Comparison of ENCODE assay signal across 8 mouse cellular contexts in the genomic region with DNA sequence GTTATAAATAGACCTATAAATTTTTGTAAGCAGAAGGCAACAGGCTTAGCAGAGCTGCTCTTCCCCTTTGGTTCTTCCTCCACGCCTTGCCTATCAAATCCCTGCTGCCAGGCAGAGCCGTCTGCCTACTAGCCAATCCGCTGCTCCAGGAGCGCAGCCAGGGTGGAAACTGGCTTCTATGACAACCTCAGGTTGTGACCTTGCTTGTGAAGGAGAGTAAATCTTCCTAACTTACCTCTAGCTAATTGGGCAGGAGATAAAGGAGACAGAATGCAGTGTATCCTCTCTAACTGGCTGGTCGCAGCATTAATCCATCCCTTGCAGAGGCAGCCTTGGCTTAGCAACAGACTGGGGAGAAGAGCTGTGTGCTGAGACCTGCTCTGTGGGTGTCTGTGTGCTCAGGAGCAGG. TPM values are rescaled to one million over a fixed set of nuclear protein-coding genes. Genes with fewer than 3 reads are reported as not detected.
DNase-seq lines count a peak whose midpoint lies in the region; ATAC-seq and TF ChIP-seq lines count a peak whose summit lies in the region.

No protein-coding gene starts in this region.

- H3K36me3 ChIP-seq in forebrain, embryonic 14.5 days (ENCODE audit: control insufficient read depth, insufficient read depth, low read length): no peaks in the 10 kb centered on the region
- no peaks in the 10 kb centered on the region for H3K36me3 ChIP-seq in forebrain, embryonic 12.5 days (replicated peaks)
- H3K36me3 ChIP-seq in kidney, embryonic 15.5 days: no peaks in the 10 kb centered on the region
- H3K36me3 ChIP-seq in liver, postnatal 0 days (replicated peaks; ENCODE audit: insufficient read depth, low read length): no peaks in the 10 kb centered on the region

- no peak overlapping the region for H3K9ac ChIP-seq in forebrain, embryonic 14.5 days (ENCODE audit: low read length)
- no peak overlapping the region for H3K9ac ChIP-seq in forebrain, embryonic 12.5 days
- H3K9ac ChIP-seq in kidney, embryonic 15.5 days: no peak overlapping the region
- no peak overlapping the region for H3K9ac ChIP-seq in liver, postnatal 0 days (replicated peaks)

- H3K9me3 ChIP-seq in forebrain, embryonic 14.5 days (replicated peaks; ENCODE audit: control insufficient read depth, low read length): no peaks in the 10 kb centered on the region
- H3K9me3 ChIP-seq in forebrain, embryonic 12.5 days: no peaks in the 10 kb centered on the region
- no peaks in the 10 kb centered on the region for H3K9me3 ChIP-seq in kidney, embryonic 15.5 days (replicated peaks)
- no peaks in the 10 kb centered on the region for H3K9me3 ChIP-seq in liver, postnatal 0 days (ENCODE audit: low read length)

- no peak for TF ChIP-seq CTCF in liver, postnatal 0 days (IDR thresholded peaks at IDR 0.05; ENCODE audit: low read depth)

- no peaks in the 10 kb centered on the region for H3K27me3 ChIP-seq in forebrain, embryonic 14.5 days (replicated peaks; ENCODE audit: control insufficient read depth, insufficient read depth, low read length)
- no peaks in the 10 kb centered on the region for H3K27me3 ChIP-seq in forebrain, embryonic 12.5 days
- H3K27me3 ChIP-seq in kidney, embryonic 15.5 days: no peaks in the 10 kb centered on the region
- no peaks in the 10 kb centered on the region for H3K27me3 ChIP-seq in liver, postnatal 0 days (ENCODE audit: insufficient read depth, low read length)

- TF ChIP-seq EP300 in liver, postnatal 0 days (IDR thresholded peaks at IDR 0.05; ENCODE audit: low read depth): no peak

- 45% methylated on average over 5 of the region's 5 CpGs for WGBS in forebrain, embryonic 14.5 days
- 39% methylated on average over 5 of the region's 5 CpGs for WGBS in forebrain, embryonic 12.5 days
- whole genome bisulfite sequencing in kidney, embryonic 15.5 days: 6% methylated on average over 5 of the region's 5 CpGs
- WGBS in liver, postnatal 0 days (ENCODE audit: insufficient replicate concordance): 27% methylated on average over 5 of the region's 5 CpGs

- H3K27ac ChIP-seq in forebrain, embryonic 14.5 days (ENCODE audit: low read depth, low read length): no peak overlapping the region
- no peak overlapping the region for H3K27ac ChIP-seq in forebrain, embryonic 12.5 days
- H3K27ac ChIP-seq in kidney, embryonic 15.5 days: peak overlapping the region; percentile 85
- H3K27ac ChIP-seq in liver, postnatal 0 days (ENCODE audit: low read depth): no peak overlapping the region

- no peak overlapping the region for H3K4me2 ChIP-seq in forebrain, embryonic 14.5 days (ENCODE audit: low read length)
- H3K4me2 ChIP-seq in forebrain, embryonic 12.5 days: no peak overlapping the region
- H3K4me2 ChIP-seq in kidney, embryonic 15.5 days: 0 out of 2 replicates have a peak overlapping the region, but pooled peaks have one; percentile 1
- H3K4me2 ChIP-seq in liver, postnatal 0 days (ENCODE audit: low read depth, low read length): 0 out of 2 replicates have a peak overlapping the region, but pooled peaks have one; percentile 6

- intact Hi-C loops in gastrocnemius, postnatal 14 days (cut with DNase I; ENCODE audit: low total_unique reads): no loop called here

- H3K4me3 ChIP-seq in forebrain, embryonic 14.5 days (ENCODE audit: low read depth, low read length): no peak overlapping the region
- H3K4me3 ChIP-seq in forebrain, embryonic 12.5 days (replicated peaks): no peak overlapping the region
- H3K4me3 ChIP-seq in kidney, embryonic 15.5 days (replicated peaks): no peak overlapping the region
- H3K4me3 ChIP-seq in liver, postnatal 0 days (ENCODE audit: low read depth, low read length): no peak overlapping the region

- peak; percentile 30 for DNase-seq in forebrain, embryonic 14.5 days (ENCODE audit: low spot score)
- peak; percentile 90 to 94 for DNase-seq in adrenal gland, adult (ENCODE audit: inconsistent age in 2 of 2, low spot score in 1 of 2)
- DNase-seq in gastrocnemius, postnatal 14 days: peak; percentile 54
- DNase-seq in liver, postnatal 0 days: no peak
- peak; percentile 54 for DNase-seq in right cerebral cortex, postnatal 14 days

- no peaks in the 10 kb centered on the region for H3K4me1 ChIP-seq in forebrain, embryonic 14.5 days (ENCODE audit: control insufficient read depth, insufficient read depth, low read length)
- peaks cover 4% of the 10 kb centered on the region; the same call in 1 of the 2 replicates for H3K4me1 ChIP-seq in forebrain, embryonic 12.5 days
- peaks cover 35% of the 10 kb centered on the region for H3K4me1 ChIP-seq in kidney, embryonic 15.5 days
- H3K4me1 ChIP-seq in liver, postnatal 0 days (ENCODE audit: insufficient read depth): no peaks in the 10 kb centered on the region

- ATAC-seq in forebrain, embryonic 14.5 days: no peak
- ATAC-seq in forebrain, embryonic 12.5 days (ENCODE audit: low FRiP score): no peak
- peak; percentile 85 for ATAC-seq in kidney, embryonic 15.5 days (replicated peaks; ENCODE audit: low FRiP score)
- no peak for ATAC-seq in liver, postnatal 0 days
- no peak for ATAC-seq in inflammation-experienced regulatory T-cells, adult 6 months

RNA-seq across cellular contexts. Expression of a gene that starts 29.7 kb away (rescaled TPM):
- 249 and 265 TPM in 2 replicates for polyA plus RNA-seq in forebrain, embryonic 14.5 days (2014; fragmentation: Nextera tagmentation; extraction: Ambion mirVana)
- polyA plus RNA-seq in forebrain, embryonic 12.5 days (2016; fragmentation: Nextera tagmentation; extraction: Ambion mirVana): 177 and 179 TPM in 2 replicates
- 10 to 100 TPM; 27.1 to 31.1 TPM for total RNA-seq in gastrocnemius, postnatal 14 days (2021)
- 136 and 147 TPM in 2 replicates for polyA plus RNA-seq in kidney, embryonic 15.5 days (2015; fragmentation: Nextera tagmentation; extraction: Ambion mirVana)
- polyA plus RNA-seq in liver, postnatal 0 days (2015; fragmentation: Nextera tagmentation; extraction: Ambion mirVana): 64.4 and 66.6 TPM in 2 replicates
- polyA plus RNA-seq in inflammation-experienced regulatory T-cells, adult 6 months (2017; shearing (Covaris generic)): 100 to 1,000 TPM in 1 of 3 experiments, 10 to 100 TPM in 2; 94.9 to 127 (median 99.0) TPM

RNA-seq across cellular contexts. Expression of a gene that starts 29.8 kb away (rescaled TPM):
- 34.8 and 35.3 TPM in 2 replicates for polyA plus RNA-seq in forebrain, embryonic 14.5 days (2014; fragmentation: Nextera tagmentation; extraction: Ambion mirVana)
- polyA plus RNA-seq in forebrain, embryonic 12.5 days (2016; fragmentation: Nextera tagmentation; extraction: Ambion mirVana): 36.7 and 39.2 TPM in 2 replicates
- 1 to 10 TPM; 2.1 to 2.9 TPM for total RNA-seq in gastrocnemius, postnatal 14 days (2021)
- 39.2 and 46.7 TPM in 2 replicates for polyA plus RNA-seq in kidney, embryonic 15.5 days (2015; fragmentation: Nextera tagmentation; extraction: Ambion mirVana)
- 13.2 and 14.8 TPM in 2 replicates for polyA plus RNA-seq in liver, postnatal 0 days (2015; fragmentation: Nextera tagmentation; extraction: Ambion mirVana)
- 10 to 100 TPM; 21.0 to 30.2 (median 28.9) TPM for polyA plus RNA-seq in inflammation-experienced regulatory T-cells, adult 6 months (2017; shearing (Covaris generic))

RNA-seq across cellular contexts. Expression of a gene that starts 52.4 kb away (rescaled TPM):
- polyA plus RNA-seq in forebrain, embryonic 14.5 days (2014; fragmentation: Nextera tagmentation; extraction: Ambion mirVana): 13.2 and 15.4 TPM in 2 replicates
- polyA plus RNA-seq in forebrain, embryonic 12.5 days (2016; fragmentation: Nextera tagmentation; extraction: Ambion mirVana): 11.6 and 12.8 TPM in 2 replicates
- total RNA-seq in gastrocnemius, postnatal 14 days (2021): 10 to 100 TPM; 11.3 to 14.0 TPM
- 14.9 and 17.0 TPM in 2 replicates for polyA plus RNA-seq in kidney, embryonic 15.5 days (2015; fragmentation: Nextera tagmentation; extraction: Ambion mirVana)
- 1.4 and 1.7 TPM in 2 replicates for polyA plus RNA-seq in liver, postnatal 0 days (2015; fragmentation: Nextera tagmentation; extraction: Ambion mirVana)
- 10 to 100 TPM in 1 of 3 experiments, 1 to 10 TPM in 2; 4.7 to 10.5 (median 8.6) TPM for polyA plus RNA-seq in inflammation-experienced regulatory T-cells, adult 6 months (2017; shearing (Covaris generic))

Comparison
In these comparisons a context has a peak if more than half of its experiments do, and no peak if none do; other contexts are left out.
1. H3K4me2 ChIP-seq: peak in kidney, embryonic 15.5 days (single experiment) and liver, postnatal 0 days (single experiment); none in forebrain, embryonic 14.5 days (single experiment) and forebrain, embryonic 12.5 days (single experiment).